Comparison of ENCODE assay signal across 9 mouse cellular contexts in genomic region chr11:119133437-119134221, GRCm38 (mm10). TPM values are rescaled to one million over a fixed set of nuclear protein-coding genes. Genes with fewer than 3 reads are reported as not detected.
DNase-seq lines count a peak whose midpoint lies in the region; ATAC-seq lines count a peak whose summit lies in the region.
"Had no signal": no experiment of that assay in that cellular context is flagged by ENCODE, and none has a peak within 500 bp of the region (broad histone marks: within the 10 kb centered on the region; RNA-seq: fewer than 3 reads in every experiment).

No protein-coding gene starts in this region.

- H3K4me1 ChIP-seq in forebrain, embryonic 14.5 days (ENCODE audit: control insufficient read depth, insufficient read depth, low read length): peaks cover 14% of the 10 kb centered on the region
- H3K4me1 ChIP-seq in forebrain, embryonic 15.5 days: peaks cover 31% of the 10 kb centered on the region

- ATAC-seq in forebrain, embryonic 14.5 days: no peak
- no peak for ATAC-seq in forebrain, embryonic 15.5 days (replicated peaks)
- no peak for ATAC-seq in erythroid progenitor cell, adult 5-6 weeks (replicated peaks; ENCODE audit: low FRiP score, poor library complexity, severe bottlenecking)

- H3K27me3 ChIP-seq in forebrain, embryonic 14.5 days (replicated peaks; ENCODE audit: control insufficient read depth, insufficient read depth, low read length): no peaks in the 10 kb centered on the region
- H3K27me3 ChIP-seq in forebrain, embryonic 15.5 days: no peaks in the 10 kb centered on the region

- H3K36me3 ChIP-seq in forebrain, embryonic 14.5 days (ENCODE audit: control insufficient read depth, insufficient read depth, low read length): no peaks in the 10 kb centered on the region
- no peaks in the 10 kb centered on the region for H3K36me3 ChIP-seq in forebrain, embryonic 15.5 days
- H3K36me3 ChIP-seq: embryonic facial prominence, embryonic 15.5 days had no signal

- H3K27ac ChIP-seq in forebrain, embryonic 14.5 days (ENCODE audit: low read depth, low read length): no peak overlapping the region
- H3K27ac ChIP-seq in forebrain, embryonic 15.5 days (replicated peaks): no peak overlapping the region
- H3K27ac ChIP-seq: embryonic facial prominence, embryonic 15.5 days had no signal

- no peak overlapping the region for H3K4me3 ChIP-seq in forebrain, embryonic 14.5 days (ENCODE audit: low read depth, low read length)
- no peak overlapping the region for H3K4me3 ChIP-seq in forebrain, embryonic 15.5 days
- H3K4me3 ChIP-seq: embryonic facial prominence, embryonic 15.5 days had no signal

- peak; percentile 27 for DNase-seq in forebrain, embryonic 14.5 days (ENCODE audit: low spot score)
- peak; percentile 76 for DNase-seq in adrenal gland, adult 8-10 months
- peak; percentile 41 to 53 for DNase-seq in gastrocnemius, postnatal 36 days
- peak; percentile 75 for DNase-seq in kidney, adult 18-20 months
- DNase-seq in lung, adult 18-20 months: peak; percentile 50 to 54
- peak; percentile 57 to 64 for DNase-seq in spleen, adult 18-20 months

- H3K9me3 ChIP-seq in forebrain, embryonic 14.5 days (replicated peaks; ENCODE audit: control insufficient read depth, low read length): no peaks in the 10 kb centered on the region
- H3K9me3 ChIP-seq in forebrain, embryonic 15.5 days: no peaks in the 10 kb centered on the region
- H3K9me3 ChIP-seq: embryonic facial prominence, embryonic 15.5 days had no signal

- 78% methylated on average over 5 of the region's 5 CpGs for WGBS in forebrain, embryonic 14.5 days
- 74% methylated on average over 5 of the region's 5 CpGs for WGBS in forebrain, embryonic 15.5 days

- H3K9ac ChIP-seq in forebrain, embryonic 14.5 days (ENCODE audit: low read length): no peak overlapping the region
- no peak overlapping the region for H3K9ac ChIP-seq in forebrain, embryonic 15.5 days (replicated peaks)
- H3K9ac ChIP-seq: embryonic facial prominence, embryonic 15.5 days had no signal

- intact Hi-C loops in gastrocnemius, postnatal 36 days (cut with DNase I): no loop called here

- H3K4me2 ChIP-seq in forebrain, embryonic 14.5 days (ENCODE audit: low read length): no peak overlapping the region
- no peak overlapping the region for H3K4me2 ChIP-seq in forebrain, embryonic 15.5 days (replicated peaks)
- H3K4me2 ChIP-seq: embryonic facial prominence, embryonic 15.5 days had no signal

RNA-seq across cellular contexts. Expression of gene Cbx4, which starts 47.6 kb away (rescaled TPM):
- 9.3 and 14.5 TPM in 2 replicates for polyA plus RNA-seq in forebrain, embryonic 14.5 days (2014; fragmentation: Nextera tagmentation; extraction: Ambion mirVana)
- 15.5 and 16.5 TPM in 2 replicates for polyA plus RNA-seq in forebrain, embryonic 15.5 days (2015; fragmentation: Nextera tagmentation; extraction: Ambion mirVana)
- 100 to 1,000 TPM in 1 of 4 experiments, 10 to 100 TPM in 3; 70.8 to 227 (median 87.4) TPM for total RNA-seq in adrenal gland, adult 8-10 months (2022)
- total RNA-seq in gastrocnemius, postnatal 36 days (2021): 1 to 10 TPM; 1.6 to 3.0 TPM
- 5.4 and 13.4 TPM in 2 replicates for total RNA-seq in erythroid progenitor cell, adult 5-6 weeks (2015; ENCODE audit: low replicate concordance)
- total RNA-seq in erythroid progenitor cell, adult 5-6 weeks (2017; ENCODE audit: low replicate concordance): 2.7 and 4.4 TPM in 2 replicates

Comparison
In these comparisons a context has a peak if more than half of its experiments do, and no peak if none do; other contexts are left out.
1. RNA of gene Cbx4, which starts 47.6 kb away (total RNA-seq): 70.8 to 227 TPM in adrenal gland, adult 8-10 months; 2.7 to 13.4 TPM in erythroid progenitor cell, adult 5-6 weeks and 1.6 to 3.0 TPM in gastrocnemius, postnatal 36 days; every median in the first group is over 4 times any median in the second.
2. Peak in every context shown above with its lines, with median percentiles within 50 percentile points of each other: DNase-seq.